Mouse (Mus musculus) intestine, embryonic 14.5 days (tissue): ENCODE results near the gene Atp6v0e2. TPM values are rescaled to one million over a fixed set of nuclear protein-coding genes. Genes with fewer than 3 reads are reported as not detected.

ENCODE experiments used
- ATAC-seq: fragments of 200-750 bp; cut with Nextera tagmentation; replicated peaks from 2 replicates; pipeline ENCODE4 v1.8.0; 2017; ENCODE audit warnings: low read depth, moderate number of reproducible peaks, moderate TSS enrichment, moderate library complexity; ENCODE audit not compliant: low FRiP score, low TSS enrichment
- DNase-seq: peaks from one replicate; pipeline ENCODE4 v3.0.0-alpha.2; 2018; ENCODE audit warnings: low spot score
- H3K27ac ChIP-seq: fragments of 300-500 bp; sonication (generic); 2 replicates; pipeline ENCODE4 v1.5.1; 2014; ENCODE audit warnings: low read depth, mild to moderate bottlenecking, control low read depth
- H3K27me3 ChIP-seq: fragments of 300-500 bp; sonication (generic); replicated peaks from 2 replicates; pipeline ENCODE4 v1.6.1; 2014; ENCODE audit warnings: low read length, control low read depth; ENCODE audit not compliant: control insufficient read depth, insufficient read depth
- H3K36me3 ChIP-seq: fragments of 300-500 bp; sonication (generic); 2 replicates; pipeline ENCODE4 v1.6.1; 2014; ENCODE audit warnings: low read length, control low read depth; ENCODE audit not compliant: control insufficient read depth, insufficient read depth
- H3K4me1 ChIP-seq: fragments of 300-500 bp; sonication (generic); replicated peaks from 2 replicates; pipeline ENCODE4 v1.6.1; 2014; ENCODE audit warnings: low read length, control low read depth, mixed read lengths; ENCODE audit not compliant: control insufficient read depth, insufficient read depth
- H3K4me2 ChIP-seq: fragments of 300-500 bp; sonication (generic); 2 replicates; pipeline ENCODE4 v1.6.1; 2014; ENCODE audit warnings: low read length
- H3K4me3 ChIP-seq: fragments of 300-500 bp; sonication (generic); 2 replicates; pipeline ENCODE4 v1.5.1; 2014; ENCODE audit warnings: low read depth, low read length, control low read depth, mixed read lengths
- H3K9ac ChIP-seq: fragments of 300-500 bp; sonication (generic); 2 replicates; pipeline ENCODE4 v1.6.1; 2014; ENCODE audit warnings: mild to moderate bottlenecking, low read length
- H3K9me3 ChIP-seq: fragments of 300-500 bp; sonication (generic); 2 replicates; pipeline ENCODE4 v1.6.1; 2016; ENCODE audit warnings: low read length, control low read depth; ENCODE audit not compliant: control insufficient read depth
- WGBS: fragments of 180-500 bp; shearing (Covaris S2); extraction: QIAGEN DNeasy Blood & Tissue Kit; methylation state at CpG from one replicate; pipeline ENCODE4 v1.1.7; 2014; 5-methylcytosine and 5-hydroxymethylcytosine counted together
- polyA plus RNA-seq: library from polyadenylated mRNA; unstranded; fragments of >200 nt; fragmentation: Nextera tagmentation; extraction: Ambion mirVana; gene quantifications from 2 replicates; pipeline ENCODE4 v1.2.1, GENCODE M21; 2014

The Atp6v0e2 gene
- polyA plus RNA-seq, 1 experiment from 2014 or later = 25.0 TPM

- no peak for ATAC-seq
- Histone ChIP-seq H3K27ac (no peak overlapping the region), H3K9ac (no peak overlapping the region)
Measured at GRCm38 (mm10) chr6:48555956-48556355, 18.5 kb downstream of the Atp6v0e2 start.

GRCm38 (mm10) chr6:48565693-48566310, 28.4 kb downstream of the Atp6v0e2 start:
- H3K4me2 ChIP-seq = no peak overlapping the region
- H3K4me1 ChIP-seq = peaks cover 18% of the 10 kb centered on the region
- no peaks in the 10 kb centered on the region; the same call in 1 of the 2 replicates for H3K9me3 ChIP-seq
- no peaks in the 10 kb centered on the region for H3K36me3 ChIP-seq
- H3K4me3 ChIP-seq = no peak overlapping the region
- DNase-seq = no peak
- H3K27ac ChIP-seq = 0 out of 2 replicates have a peak overlapping the region, but pooled peaks have one; percentile 11
- 78% methylated on average over 4 of the region's 4 CpGs for WGBS
- no peaks in the 10 kb centered on the region for H3K27me3 ChIP-seq
- ATAC-seq = no peak
- H3K9ac ChIP-seq = no peak overlapping the region

More at GRCm38 (mm10) chr6:48555956-48556355, 18.5 kb downstream of the Atp6v0e2 start:
- 74% methylated on average over 3 of the region's 3 CpGs for WGBS
- no peaks in the 10 kb centered on the region for H3K27me3 ChIP-seq
- H3K36me3 ChIP-seq = no peaks in the 10 kb centered on the region
- no peak overlapping the region for H3K4me3 ChIP-seq
- H3K9me3 ChIP-seq = no peaks in the 10 kb centered on the region
- no peak for DNase-seq
- H3K4me2 ChIP-seq = no peak overlapping the region
- H3K4me1 ChIP-seq = peaks cover 11% of the 10 kb centered on the region

GRCm38 (mm10) chr6:48566312-48566711, 28.9 kb downstream of the Atp6v0e2 start:
- Histone ChIP-seq H3K4me2 (no peak overlapping the region), H3K9me3 (no peaks in the 10 kb centered on the region; the same call in 1 of the 2 replicates), H3K36me3 (no peaks in the 10 kb centered on the region), H3K9ac (no peak overlapping the region), H3K27me3 (no peaks in the 10 kb centered on the region), H3K4me1 (peaks cover 19% of the 10 kb centered on the region), H3K27ac (no peak overlapping the region), H3K4me3 (no peak overlapping the region)
- 39% methylated on average over 5 of the region's 5 CpGs for WGBS
- DNase-seq (no peak), ATAC-seq (peak; percentile 57)

DNA sequence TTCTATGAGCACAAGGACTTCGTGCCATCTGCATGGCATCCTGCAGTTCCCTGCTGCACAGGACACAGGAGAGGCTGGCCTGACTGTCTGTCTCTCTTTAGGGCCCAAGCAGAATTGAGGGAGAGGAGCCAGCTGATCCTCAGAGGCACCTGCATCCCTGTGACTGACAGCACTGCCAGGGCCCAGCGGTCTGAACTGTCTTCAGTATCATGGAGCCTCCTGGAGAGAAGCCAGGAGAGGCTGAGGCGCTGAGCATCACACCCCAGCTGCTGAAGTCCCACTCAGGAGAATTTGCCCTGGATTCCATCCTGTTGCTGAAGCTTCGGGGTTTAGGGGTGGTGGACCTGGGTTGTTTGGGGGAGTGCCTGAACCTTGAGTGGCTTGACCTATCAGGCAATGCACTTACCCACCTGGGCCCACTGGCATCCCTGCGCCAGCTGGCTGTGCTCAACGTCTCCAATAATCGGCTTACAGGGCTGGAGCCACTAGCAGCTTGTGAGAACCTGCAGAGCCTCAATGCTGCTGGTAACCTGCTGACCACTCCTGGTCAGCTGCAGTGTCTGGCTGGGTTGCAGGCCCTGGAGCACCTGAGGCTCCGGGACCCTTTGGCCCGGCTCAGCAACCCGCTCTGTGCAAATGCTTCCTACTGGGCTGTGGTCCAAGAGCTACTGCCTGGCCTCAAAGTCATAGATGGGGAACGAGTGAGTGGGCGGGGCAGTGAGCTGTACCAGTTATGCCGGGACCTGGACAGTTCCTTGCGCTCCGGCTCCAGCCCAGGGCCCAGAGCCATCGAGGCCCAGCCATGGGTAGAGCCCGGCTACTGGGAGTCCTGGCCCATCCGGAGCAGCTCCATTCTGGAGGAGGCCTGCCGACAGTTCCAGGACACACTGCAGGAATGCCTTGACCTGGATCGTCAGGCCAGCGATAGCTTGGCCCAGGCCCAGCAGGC, 30.9 kb downstream of the Atp6v0e2 start:
- DNase-seq (no peak), ATAC-seq (no peak)
- Histone ChIP-seq H3K9me3 (no peaks in the 10 kb centered on the region; the same call in 1 of the 2 replicates), H3K9ac (no peak overlapping the region), H3K27me3 (no peaks in the 10 kb centered on the region), H3K4me3 (no peak overlapping the region), H3K27ac (peak overlapping the region; percentile 27; the same call in 1 of the 2 replicates), H3K36me3 (no peaks in the 10 kb centered on the region), H3K4me1 (peaks cover 31% of the 10 kb centered on the region), H3K4me2 (0 out of 2 replicates have a peak overlapping the region, but pooled peaks have one; percentile 8)
- WGBS = 59% methylated on average over 20 of the region's 21 CpGs

GRCm38 (mm10) chr6:48569065-48569807, 31.8 kb downstream of the Atp6v0e2 start:
- H3K27me3 ChIP-seq = no peaks in the 10 kb centered on the region

GRCm38 (mm10) chr6:48572014-48572413, 34.6 kb downstream of the Atp6v0e2 start:
- no peak for DNase-seq
- WGBS = 94% methylated on average over 5 of the region's 5 CpGs
- Histone ChIP-seq H3K4me2 (peak overlapping the region; percentile 20), H3K9me3 (no peaks in the 10 kb centered on the region; the same call in 1 of the 2 replicates), H3K27ac (peak overlapping the region; percentile 67), H3K4me1 (peaks cover 34% of the 10 kb centered on the region), H3K4me3 (0 out of 2 replicates have a peak overlapping the region, but pooled peaks have one; percentile 4), H3K9ac (no peak overlapping the region), H3K27me3 (no peaks in the 10 kb centered on the region), H3K36me3 (no peaks in the 10 kb centered on the region)
- ATAC-seq = no peak

More at GRCm38 (mm10) chr6:48569065-48569807, 31.8 kb downstream of the Atp6v0e2 start:
- Histone ChIP-seq H3K4me3 (no peak overlapping the region), H3K36me3 (no peaks in the 10 kb centered on the region), H3K9ac (no peak overlapping the region), H3K4me2 (no peak overlapping the region), H3K27ac (0 out of 2 replicates have a peak overlapping the region, but pooled peaks have one; percentile 27), H3K9me3 (no peaks in the 10 kb centered on the region; the same call in 1 of the 2 replicates), H3K4me1 (peaks cover 37% of the 10 kb centered on the region)
- ATAC-seq (no peak), DNase-seq (no peak)
- 59% methylated on average over 7 of the region's 8 CpGs for WGBS

DNA sequence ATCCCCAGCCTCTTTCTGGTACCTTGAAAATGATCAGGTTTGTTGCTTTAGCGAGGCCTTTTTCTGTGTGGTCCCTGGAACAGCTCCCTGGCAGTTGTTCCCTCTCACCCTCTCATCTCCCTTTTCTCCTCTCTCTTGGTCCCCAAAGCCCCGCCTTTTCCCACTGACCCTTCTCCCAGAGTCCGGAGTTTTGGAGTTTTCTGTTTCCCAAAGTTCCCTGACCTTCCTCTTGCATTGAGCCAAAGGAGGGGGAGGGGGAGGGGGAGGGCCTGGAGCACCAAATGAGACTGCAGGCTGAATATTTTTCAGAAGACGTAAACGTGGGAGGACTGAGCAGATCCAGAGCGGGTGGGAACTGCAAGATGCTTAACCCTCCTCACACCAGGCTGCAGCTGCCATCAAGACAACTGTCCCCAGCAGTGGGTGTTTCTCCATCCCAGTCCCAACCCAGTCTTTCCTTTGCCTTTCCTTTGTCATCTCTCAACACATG, 35.2 kb downstream of the Atp6v0e2 start, which contains the start of gene Rarres2:
Rarres2 (minus strand) TSS at position 218 of the 490 bp plus-strand sequence.
- Histone ChIP-seq H3K4me1 (peaks cover 34% of the 10 kb centered on the region), H3K36me3 (no peaks in the 10 kb centered on the region), H3K4me3 (0 out of 2 replicates have a peak within 1 kb of the TSS, but pooled peaks have one; percentile 4), H3K27me3 (no peaks in the 10 kb centered on the region), H3K4me2 (peak within 1 kb of the TSS; percentile 20), H3K27ac (peak within 1 kb of the TSS; percentile 67), H3K9me3 (no peaks in the 10 kb centered on the region; the same call in 1 of the 2 replicates), H3K9ac (no peak within 1 kb of the TSS)
- 15% methylated on average over 6 of the region's 6 CpGs for WGBS
- DNase-seq = no peak
- no peak for ATAC-seq

DNA sequence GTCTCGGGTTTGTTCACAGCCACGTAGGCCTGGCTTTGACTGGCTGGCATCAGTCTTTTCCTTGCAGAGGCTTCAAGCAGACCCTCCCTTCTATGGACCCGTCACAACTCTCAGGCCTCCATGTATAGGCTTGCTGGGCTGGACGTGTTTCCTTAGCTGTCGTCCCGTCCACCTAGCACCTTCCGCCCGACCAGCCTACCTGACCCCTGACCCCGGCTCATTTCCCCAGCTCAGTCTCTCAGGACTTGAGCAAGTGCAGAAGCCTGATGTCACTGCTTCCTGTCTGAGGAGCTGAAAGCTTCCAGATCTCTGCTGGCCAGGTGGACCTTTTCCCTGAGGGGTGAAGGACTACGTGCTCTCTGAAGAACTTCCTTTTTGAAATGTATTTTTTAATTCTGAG, 35.9 kb downstream of the Atp6v0e2 start:
- Histone ChIP-seq H3K4me1 (peaks cover 33% of the 10 kb centered on the region), H3K4me3 (no peak overlapping the region), H3K27me3 (no peaks in the 10 kb centered on the region), H3K9ac (no peak overlapping the region), H3K36me3 (no peaks in the 10 kb centered on the region), H3K27ac (peak overlapping the region; percentile 67), H3K4me2 (no peak overlapping the region), H3K9me3 (no peaks in the 10 kb centered on the region; the same call in 1 of the 2 replicates)
- DNase-seq (peak; percentile 62), ATAC-seq (no peak)
- 25% methylated on average over 10 of the region's 10 CpGs for WGBS
